Mouse (Mus musculus) liver, embryonic 14.5 days (tissue): ENCODE results near the gene Eef1b2. TPM values are rescaled to one million over a fixed set of nuclear protein-coding genes. Genes with fewer than 3 reads are reported as not detected.
A peak's percentile ranks its signal among the peaks of the same experiment; 100 is the strongest.

Experiments used
- ATAC-seq: fragments of 200-750 bp; cut with Nextera tagmentation; 2 replicates; pipeline ENCODE4 v1.8.0; 2017; ENCODE audit warnings: moderate number of reproducible peaks, mild to moderate bottlenecking, moderate library complexity; ENCODE audit not compliant: insufficient read depth
- DNase-seq, 3 experiments: peaks; one replicate each; pipeline ENCODE4 v3.0.0-alpha.2; 2012 to 2013; ENCODE audit warnings: low read depth in 3 of 3, low spot score in 3 of 3
- H3K27ac ChIP-seq: fragments of 300-500 bp; sonication (generic); 2 replicates; pipeline ENCODE4 v1.5.1; 2014; ENCODE audit warnings: moderate library complexity, mild to moderate bottlenecking, control low read depth, inconsistent platforms
- H3K27me3 ChIP-seq: fragments of 300-500 bp; sonication (generic); 2 replicates; pipeline ENCODE4 v1.6.1; 2014; ENCODE audit warnings: mild to moderate bottlenecking, low read length, moderate library complexity; ENCODE audit not compliant: control insufficient read depth, insufficient read depth
- H3K36me3 ChIP-seq: fragments of 300-500 bp; sonication (generic); replicated peaks from 2 replicates; pipeline ENCODE4 v1.6.1; 2014; ENCODE audit warnings: low read depth; ENCODE audit not compliant: control insufficient read depth, insufficient read depth
- H3K4me1 ChIP-seq, 2 experiments: fragments of 200-500 bp in 1 of 2; fragments of 300-500 bp in 1 of 2; sonication (generic) in 1 of 2; replicated peaks; 2 replicates each; pipeline ENCODE4 v1.6.1; 2012 to 2014; ENCODE audit warnings: antibody characterized with exemption in 1 of 2, inconsistent platforms in 1 of 2, low read length in 1 of 2; ENCODE audit not compliant: control insufficient read depth in 2 of 2, insufficient read depth in 2 of 2
- H3K4me2 ChIP-seq: fragments of 300-500 bp; sonication (generic); 2 replicates; pipeline ENCODE4 v1.6.1; 2014; ENCODE audit warnings: low read depth, mild to moderate bottlenecking, control low read depth, moderate library complexity
- H3K4me3 ChIP-seq, 2 experiments: fragments of 200-500 bp in 1 of 2; fragments of 300-500 bp in 1 of 2; sonication (generic) in 1 of 2; 2 replicates each; pipeline ENCODE4 v1.5.1; 2012 to 2014; ENCODE audit warnings: low read depth in 2 of 2, low read length in 2 of 2, mild to moderate bottlenecking in 2 of 2, control low read depth in 1 of 2, inconsistent platforms in 1 of 2, moderate library complexity in 1 of 2; ENCODE audit not compliant: insufficient read depth in 1 of 2
- H3K9ac ChIP-seq: fragments of 300-500 bp; sonication (generic); replicated peaks from 2 replicates; pipeline ENCODE4 v1.6.1; 2014; ENCODE audit warnings: mild to moderate bottlenecking, control low read depth, moderate library complexity
- H3K9me3 ChIP-seq: fragments of 300-500 bp; sonication (generic); 2 replicates; pipeline ENCODE4 v1.6.1; 2016; ENCODE audit warnings: low read length, mixed read lengths; ENCODE audit not compliant: control insufficient read depth
- CTCF ChIP-seq: IDR thresholded peaks from 2 replicates; pipeline ENCODE4 v1.5.1; 2016; ENCODE audit warnings: antibody characterized with exemption, low read depth, control low read depth
- EP300 ChIP-seq: IDR thresholded peaks from 2 replicates; pipeline ENCODE4 v1.6.1; 2016; ENCODE audit warnings: antibody characterized with exemption, low read depth
- WGBS: fragments of 180-500 bp; shearing (Covaris S2); extraction: QIAGEN DNeasy Blood & Tissue Kit; methylation state at CpG from one replicate; pipeline ENCODE4 v1.1.7; 2014; ENCODE audit not compliant: insufficient replicate concordance; 5-methylcytosine and 5-hydroxymethylcytosine counted together
- polyA plus RNA-seq, 2 experiments: library from polyadenylated mRNA; depleted of rRNA in 1 of 2; stranded (reverse) in 1 of 2; unstranded in 1 of 2; fragments of >200 nt; fragmentation: Nextera tagmentation in 1 of 2; extraction: Ambion mirVana in 1 of 2; gene quantifications; 2 replicates each; pipeline versions ENCODE4 v1.2.1 to v1.2.3; 2012 to 2014

Gene Eef1b2
- polyA plus RNA-seq, 2 experiments = 382 to 523 TPM

DNA sequence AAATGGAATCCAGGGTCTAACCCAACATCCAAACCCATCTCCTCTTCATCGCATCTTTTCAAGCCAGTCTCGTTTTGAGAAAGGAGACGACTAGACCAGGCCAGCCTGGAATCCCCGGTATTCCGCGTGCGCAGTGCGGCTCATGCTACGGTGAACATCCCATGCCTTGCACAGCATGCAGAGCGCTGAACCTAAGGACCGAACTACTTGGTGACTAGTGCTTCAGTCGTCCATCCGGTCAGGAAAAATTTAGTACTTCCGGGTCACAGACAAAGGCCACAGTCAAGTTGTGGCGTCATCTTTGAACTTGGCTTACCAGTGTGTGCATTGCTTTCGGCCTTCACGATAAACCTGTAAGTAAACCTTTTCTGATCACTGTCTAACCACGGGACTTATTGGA, 23.7 kb downstream of the Eef1b2 start:
- no peaks in the 10 kb centered on the region for H3K27me3 ChIP-seq
- H3K9me3 ChIP-seq = no peaks in the 10 kb centered on the region
- no peak overlapping the region for H3K9ac ChIP-seq
- DNase-seq = no peak
- no peaks in the 10 kb centered on the region; a peak in 1 of 4 replicates for H3K4me1 ChIP-seq
- H3K4me2 ChIP-seq = no peak overlapping the region
- no peak for TF ChIP-seq EP300
- TF ChIP-seq CTCF = no peak
- no peaks in the 10 kb centered on the region for H3K36me3 ChIP-seq
- no peak for ATAC-seq
- WGBS = 82% methylated on average over 18 of the region's 18 CpGs
- no peak overlapping the region for H3K4me3 ChIP-seq
- no peak overlapping the region for H3K27ac ChIP-seq

DNA sequence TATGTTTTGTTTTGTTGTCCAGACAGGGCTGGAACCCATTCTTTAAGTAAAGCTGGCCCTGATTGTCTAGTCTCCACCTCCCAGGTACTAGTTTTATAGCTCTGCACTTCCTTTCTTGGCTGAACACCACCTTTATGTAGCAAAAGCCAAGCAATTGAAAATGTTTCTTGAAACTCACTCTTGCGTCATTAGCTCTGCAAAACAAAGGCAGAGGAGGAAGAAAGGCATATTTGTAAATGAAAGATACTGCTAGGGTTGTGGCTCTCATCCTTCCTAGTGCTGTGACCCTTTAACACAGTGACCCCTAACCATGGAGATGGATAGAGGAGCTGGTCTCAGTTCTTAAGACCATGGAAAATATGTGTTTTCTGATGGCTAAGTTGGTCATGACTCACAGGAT, 25.0 kb downstream of the Eef1b2 start:
- 58% methylated on average over 1 of the region's 1 CpGs for WGBS
- TF ChIP-seq EP300 = no peak
- TF ChIP-seq CTCF = no peak

DNA sequence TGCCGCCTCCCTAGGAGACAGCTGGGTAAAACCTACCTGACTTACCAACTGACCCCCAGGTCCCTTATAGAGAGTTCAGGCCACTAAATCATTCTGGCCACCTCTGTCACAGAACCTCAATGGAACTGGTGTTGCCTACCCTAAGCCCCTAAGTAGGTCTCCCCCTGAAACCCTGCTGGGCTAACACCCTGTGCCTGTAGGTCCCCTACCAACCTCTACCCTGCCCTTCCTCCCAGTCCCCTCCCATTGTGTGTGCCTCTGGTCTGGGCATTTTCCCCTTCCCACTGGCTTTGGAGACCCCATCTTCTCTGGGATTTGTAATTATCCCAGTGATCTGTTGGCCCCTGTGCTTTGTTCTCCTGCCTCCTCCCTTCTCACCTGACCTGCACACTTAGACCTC, 26.8 kb downstream of the Eef1b2 start:
- Histone ChIP-seq H3K36me3 (no peaks in the 10 kb centered on the region), H3K4me3 (no peak overlapping the region), H3K9me3 (no peaks in the 10 kb centered on the region), H3K9ac (no peak overlapping the region), H3K27ac (no peak overlapping the region), H3K27me3 (no peaks in the 10 kb centered on the region), H3K4me2 (no peak overlapping the region), H3K4me1 (no peaks in the 10 kb centered on the region; a peak in 1 of 4 replicates)
- no peak for ATAC-seq
- WGBS = 62% methylated on average over 1 of the region's 1 CpGs
- DNase-seq = no peak
- TF ChIP-seq CTCF = no peak
- TF ChIP-seq EP300 = no peak

More for the DNA sequence above, 25.0 kb downstream of the Eef1b2 start:
- Histone ChIP-seq H3K27ac (no peak overlapping the region), H3K4me1 (no peaks in the 10 kb centered on the region; a peak in 1 of 4 replicates), H3K9ac (no peak overlapping the region), H3K9me3 (no peaks in the 10 kb centered on the region), H3K27me3 (no peaks in the 10 kb centered on the region), H3K4me3 (no peak overlapping the region), H3K36me3 (no peaks in the 10 kb centered on the region), H3K4me2 (no peak overlapping the region)
- no peak for DNase-seq
- no peak for ATAC-seq

DNA sequence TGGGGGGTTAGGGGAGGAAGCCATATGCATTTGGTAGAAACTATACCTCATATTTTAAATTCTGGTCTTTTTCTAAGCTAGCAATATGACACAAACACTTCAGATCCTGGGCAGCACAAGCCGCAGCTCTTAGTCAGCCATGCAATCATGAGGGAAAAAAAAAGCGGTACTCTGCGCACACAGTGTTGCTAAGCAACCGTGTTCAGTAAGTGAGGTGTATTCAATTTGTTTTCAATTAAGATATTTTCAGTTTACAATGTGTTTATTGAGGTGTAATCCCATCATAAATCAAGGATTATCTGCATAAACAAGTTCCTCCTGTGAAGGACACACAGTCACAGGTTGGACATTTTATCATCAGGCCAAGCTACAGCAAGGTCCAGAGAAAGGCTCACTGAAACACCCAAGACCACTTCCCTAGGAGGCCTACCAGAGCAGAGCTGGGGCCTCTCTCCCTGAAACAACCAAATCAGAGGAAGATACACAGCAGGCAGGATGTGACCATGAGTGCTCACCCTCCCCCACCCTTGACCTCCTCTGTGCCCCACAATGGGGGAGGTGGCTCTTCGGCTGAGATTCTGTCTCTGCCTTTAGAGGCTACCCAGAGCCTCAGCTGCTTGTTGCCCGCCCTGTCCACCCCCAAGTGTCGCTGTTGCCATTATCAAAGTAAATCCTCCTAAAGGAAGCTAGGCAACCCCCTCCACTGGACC, 27.5 kb downstream of the Eef1b2 start:
- Histone ChIP-seq H3K4me3 (no peak overlapping the region), H3K27ac (no peak overlapping the region), H3K9me3 (no peaks in the 10 kb centered on the region), H3K9ac (no peak overlapping the region), H3K4me1 (no peaks in the 10 kb centered on the region; a peak in 1 of 4 replicates), H3K27me3 (no peaks in the 10 kb centered on the region), H3K36me3 (no peaks in the 10 kb centered on the region), H3K4me2 (no peak overlapping the region)
- ATAC-seq = no peak
- whole genome bisulfite sequencing = 27% methylated on average over 7 of the region's 7 CpGs
- no peak for TF ChIP-seq EP300
- 0 out of 2 replicates have a peak, but pooled peaks have one; percentile 13 for TF ChIP-seq CTCF
- DNase-seq = no peak

DNA sequence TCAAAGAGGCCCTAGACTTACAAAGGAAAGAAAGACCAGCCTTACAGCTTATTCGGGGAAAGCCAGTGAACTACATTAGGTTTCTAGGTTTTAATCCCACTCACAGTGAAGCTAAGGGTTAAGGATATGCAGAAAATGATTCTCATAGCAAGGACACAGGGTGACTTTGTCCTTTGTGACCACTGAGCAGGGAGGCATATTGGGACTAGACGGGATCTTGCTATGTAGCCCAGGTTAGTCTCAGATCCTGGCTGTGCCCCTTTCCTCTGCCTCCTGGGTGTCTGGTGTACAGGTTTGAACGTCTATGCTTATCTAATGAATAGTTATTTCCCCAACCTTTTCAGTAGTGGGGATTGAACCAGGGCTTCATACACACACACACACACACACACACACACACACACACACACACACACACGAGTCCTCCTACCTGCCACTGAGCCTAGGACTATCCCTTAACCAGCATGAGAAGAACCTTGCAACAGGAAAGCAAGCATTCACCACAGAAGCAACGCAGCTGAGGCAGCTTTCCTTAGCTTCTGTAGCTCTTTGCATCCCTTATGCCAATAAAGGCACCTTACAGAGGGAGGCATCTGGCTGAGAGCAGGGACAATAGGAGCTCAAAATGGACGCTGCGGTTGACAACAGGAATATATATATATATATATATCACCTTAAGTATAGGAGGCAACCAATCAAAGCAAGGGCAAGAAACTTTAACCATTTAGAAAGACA, 28.2 kb downstream of the Eef1b2 start:
- DNase-seq (no peak), ATAC-seq (no peak)
- no peak for TF ChIP-seq CTCF
- no peak for TF ChIP-seq EP300
- H3K36me3 ChIP-seq = no peaks in the 10 kb centered on the region
- no peak overlapping the region for H3K4me2 ChIP-seq
- H3K4me1 ChIP-seq = no peaks in the 10 kb centered on the region; a peak in 1 of 4 replicates
- H3K9ac ChIP-seq = no peak overlapping the region
- 32% methylated on average over 7 of the region's 7 CpGs for WGBS
- no peaks in the 10 kb centered on the region for H3K9me3 ChIP-seq
- no peaks in the 10 kb centered on the region for H3K27me3 ChIP-seq
- H3K27ac ChIP-seq = no peak overlapping the region
- H3K4me3 ChIP-seq = no peak overlapping the region
